Mouse (Mus musculus) left cerebral cortex, adult 2 months (tissue): ENCODE measurements around the gene Ezr. TPM values are rescaled to one million over a fixed set of nuclear protein-coding genes. Genes with fewer than 3 reads are reported as not detected.

ENCODE experiments used
- DNase-seq, 2 experiments: peaks; one replicate each; pipeline ENCODE4 v3.0.0; 2021 to 2022; ENCODE audit warnings: low spot score in 2 of 2, mixed read lengths in 1 of 2; ENCODE audit errors: extremely low spot score in 1 of 2
- H3K27ac ChIP-seq: fragments of 200-600 bp; 2 replicates; pipeline ENCODE4 v1.8.1; 2022
- H3K4me3 ChIP-seq: fragments of 200-600 bp; 2 replicates; pipeline ENCODE4 v1.8.1; 2022
- CTCF ChIP-seq: fragments of 200-600 bp; IDR thresholded peaks from 2 replicates; pipeline ENCODE4 v1.8.1; 2022; ENCODE audit warnings: antibody characterized with exemption, mild to moderate bottlenecking, moderate library complexity
- intact Hi-C: fragments of 180-260 bp; cut with DNase I; formaldehyde crosslinking; loops from one replicate; pipeline ENCODE4 v1.15.1; 2025
- total RNA-seq, 2 experiments: library from RNA; stranded (reverse); gene quantifications; 2 replicates each; pipeline ENCODE4 v1.2.3; 2021

Ezr gene
- total RNA-seq, 2 experiments from 2014 or later = 50.3 to 51.5 TPM

DNA sequence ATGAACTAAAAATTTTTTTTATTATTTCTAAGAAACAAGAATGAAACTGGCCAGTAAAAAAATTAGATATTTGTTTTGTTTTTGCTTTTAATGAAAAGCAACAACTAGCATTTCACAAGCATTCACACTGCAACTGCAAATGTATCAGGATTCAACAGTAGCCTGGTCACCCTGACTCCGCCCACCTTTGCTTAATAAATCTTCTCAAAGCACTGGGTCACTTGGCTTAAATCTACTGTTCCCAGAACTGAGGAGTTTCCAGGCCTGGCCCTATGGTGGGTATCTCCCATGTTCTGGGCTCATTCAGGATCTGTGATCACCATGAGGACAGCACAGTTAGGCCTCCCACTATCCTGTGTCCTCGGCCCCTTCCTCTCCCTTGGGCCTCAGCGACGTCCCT is 17.9 kb downstream of the Ezr start:
- no peak overlapping the region for H3K4me3 ChIP-seq
- H3K27ac ChIP-seq = no peak overlapping the region
- DNase-seq = no peak
- no peak for TF ChIP-seq CTCF
- intact Hi-C loops = no loop called here

DNA sequence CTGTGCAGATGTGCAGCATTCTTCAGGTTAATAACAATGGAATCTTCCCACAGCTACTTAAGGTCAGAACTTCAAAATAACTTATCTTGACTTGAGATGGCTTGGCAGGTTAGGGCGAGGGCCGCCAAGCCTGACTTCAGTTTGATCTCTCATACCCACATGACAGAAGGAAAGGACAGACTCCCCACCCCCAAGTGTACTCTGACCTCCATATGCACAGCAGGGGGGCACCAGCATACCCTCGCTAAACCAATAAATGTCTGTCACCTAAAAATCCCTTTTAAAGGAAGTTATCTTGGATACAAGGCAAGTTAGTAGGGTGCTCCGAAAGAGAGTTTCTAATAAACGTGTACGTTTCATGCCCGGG is 18.4 kb downstream of the Ezr start:
- no peak for DNase-seq
- no peak overlapping the region for H3K4me3 ChIP-seq
- intact Hi-C loops = no loop called here
- TF ChIP-seq CTCF = no peak
- no peak overlapping the region for H3K27ac ChIP-seq

DNA sequence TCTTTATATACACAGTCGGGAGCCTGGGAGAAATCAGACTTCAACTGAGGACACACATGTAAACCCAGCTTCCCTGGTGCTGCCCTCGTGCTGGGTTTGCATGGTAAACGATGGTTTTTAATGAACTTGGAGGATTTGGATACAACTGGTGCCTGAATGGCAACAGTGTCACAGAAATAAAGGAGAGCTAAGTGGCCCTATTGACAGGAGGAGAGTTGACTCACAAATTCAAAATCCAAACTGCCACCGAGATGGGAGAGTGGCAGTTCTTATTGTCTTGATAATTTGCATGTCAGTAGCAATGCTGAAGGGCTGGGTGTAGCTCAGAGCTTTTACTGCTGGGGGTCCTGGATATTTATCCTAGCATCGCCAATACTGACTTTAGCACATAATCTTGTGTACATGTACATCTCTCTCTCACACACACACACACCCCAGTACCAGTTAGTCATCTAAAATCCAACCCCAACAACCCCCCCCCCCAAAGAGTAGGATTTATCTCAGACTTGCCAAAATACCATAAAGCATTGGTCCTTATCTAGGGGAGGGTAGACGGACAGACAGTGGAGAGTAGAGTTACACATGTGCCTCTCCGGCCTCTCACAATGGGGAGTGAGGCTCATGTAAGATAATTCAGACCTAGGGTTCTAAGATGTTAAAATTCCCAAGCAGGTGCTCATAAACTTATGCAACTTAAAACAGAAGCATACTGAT is 18.9 kb downstream of the Ezr start:
- intact Hi-C loops = no loop called here
- Histone ChIP-seq H3K4me3 (no peak overlapping the region), H3K27ac (no peak overlapping the region)
- DNase-seq = no peak
- TF ChIP-seq CTCF = no peak

DNA sequence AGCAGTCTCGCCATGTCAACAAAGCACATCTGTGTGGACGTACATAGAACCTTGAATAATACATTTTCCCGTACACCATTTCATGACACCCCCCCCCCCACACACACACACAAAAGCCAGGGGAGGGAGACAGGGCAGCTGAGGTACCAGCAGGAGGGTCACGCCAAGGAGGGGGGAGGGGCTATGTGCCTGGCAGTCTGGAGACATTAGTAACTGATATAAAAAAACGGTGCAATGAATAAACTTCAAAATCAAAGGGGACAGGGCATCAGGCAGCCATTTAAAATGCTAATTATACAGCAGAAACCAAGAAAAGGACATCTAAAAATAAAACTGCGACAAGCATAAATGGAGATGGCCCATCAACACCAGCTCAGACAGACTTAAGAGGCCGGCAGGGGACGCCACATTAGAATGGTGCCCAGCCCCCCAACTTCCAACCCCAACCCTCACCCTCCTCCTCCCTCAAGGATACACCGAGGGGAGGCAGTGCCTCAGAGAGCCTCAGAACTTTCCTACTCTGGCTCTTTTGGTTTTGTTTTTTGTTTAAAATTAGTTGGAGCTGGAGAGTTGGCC is 22.8 kb downstream of the Ezr start:
- Histone ChIP-seq H3K27ac (no peak overlapping the region), H3K4me3 (no peak overlapping the region)
- no peak for DNase-seq
- intact Hi-C loops = no loop called here
- no peak for TF ChIP-seq CTCF

DNA sequence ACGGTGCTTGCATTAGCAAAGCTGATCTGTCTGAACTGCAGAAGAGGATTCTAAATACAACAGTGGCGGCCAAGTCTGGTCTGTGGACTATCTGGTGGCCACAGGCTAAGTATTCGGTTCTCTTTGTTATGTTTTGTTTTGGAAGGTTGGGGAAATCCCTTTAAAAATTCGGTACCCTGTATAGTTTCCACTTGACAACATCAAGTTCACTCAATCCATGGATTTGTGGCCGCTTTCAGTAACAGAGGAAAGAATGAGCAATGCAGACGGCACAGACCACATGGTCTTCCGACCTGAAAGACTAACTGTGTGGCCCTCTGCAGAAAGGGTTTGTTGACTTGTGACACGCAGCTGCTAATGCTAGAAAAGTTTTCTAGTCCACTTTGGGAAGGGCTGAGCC is 23.7 kb downstream of the Ezr start:
- H3K4me3 ChIP-seq = no peak overlapping the region
- intact Hi-C loops = no loop called here
- no peak for DNase-seq
- H3K27ac ChIP-seq = no peak overlapping the region
- TF ChIP-seq CTCF = no peak

DNA sequence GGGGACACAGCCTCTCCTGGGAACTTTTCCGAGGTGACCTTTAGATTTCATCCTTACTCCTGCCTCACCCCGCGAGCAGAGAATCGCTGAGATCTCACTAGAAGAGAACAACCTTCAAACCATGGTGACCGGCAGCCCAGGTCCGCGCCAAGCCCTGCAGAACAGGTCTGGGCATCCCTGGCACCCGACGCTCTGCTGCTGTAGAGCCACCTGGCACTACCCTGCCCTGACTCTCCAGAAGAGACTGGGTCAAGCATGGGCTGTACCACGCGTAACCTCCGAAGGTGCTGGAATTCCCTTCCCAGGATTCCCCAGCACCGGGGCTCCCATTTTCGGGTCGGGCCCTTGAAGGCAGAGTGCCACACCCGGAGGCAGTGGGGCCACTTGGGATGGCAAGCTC is 24.7 kb downstream of the Ezr start:
- no peak overlapping the region for H3K27ac ChIP-seq
- TF ChIP-seq CTCF = no peak
- DNase-seq = no peak
- no peak overlapping the region for H3K4me3 ChIP-seq
- intact Hi-C loops = no loop called here

DNA sequence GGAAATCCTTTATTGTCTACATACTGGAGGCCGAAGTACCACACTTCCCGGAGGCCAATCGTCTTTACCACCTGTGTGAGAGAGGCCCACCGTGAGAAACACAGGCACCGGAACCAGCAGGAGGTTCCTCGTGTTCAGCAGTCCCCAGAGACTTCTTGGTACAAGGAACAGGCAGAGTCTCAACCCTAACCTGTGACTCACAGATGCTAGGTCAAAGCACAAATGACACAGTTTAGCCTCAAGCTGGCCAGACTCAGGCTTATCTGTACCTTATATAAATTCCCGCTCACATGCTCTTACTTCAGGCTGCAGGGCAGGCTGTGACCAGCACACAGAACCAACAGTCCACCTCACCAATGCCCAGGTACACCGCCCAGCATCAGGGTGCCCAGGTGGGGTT is 26.7 kb downstream of the Ezr start:
- H3K4me3 ChIP-seq = no peak overlapping the region
- H3K27ac ChIP-seq = no peak overlapping the region
- intact Hi-C loops = no loop called here
- TF ChIP-seq CTCF = no peak
- DNase-seq = no peak

DNA sequence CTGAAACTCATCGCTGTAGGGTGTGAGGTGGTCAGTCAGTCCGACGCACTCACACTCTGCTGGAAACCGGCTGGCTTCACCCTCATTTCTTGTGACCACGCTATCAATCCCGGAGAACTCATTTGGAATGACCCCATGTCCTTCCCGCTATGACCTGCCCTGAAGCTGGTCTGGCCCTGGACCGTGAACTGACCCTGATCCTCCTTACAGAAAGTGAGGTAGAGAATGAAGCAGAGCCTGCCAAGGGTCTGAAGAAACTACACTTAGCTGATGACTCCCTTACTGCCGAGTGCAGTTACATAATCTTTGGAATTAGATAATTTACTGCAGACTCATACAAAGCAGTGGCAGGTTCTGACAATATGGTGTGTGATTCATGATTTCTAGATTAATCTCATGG is 27.4 kb downstream of the Ezr start:
- intact Hi-C loops = no loop called here

DNA sequence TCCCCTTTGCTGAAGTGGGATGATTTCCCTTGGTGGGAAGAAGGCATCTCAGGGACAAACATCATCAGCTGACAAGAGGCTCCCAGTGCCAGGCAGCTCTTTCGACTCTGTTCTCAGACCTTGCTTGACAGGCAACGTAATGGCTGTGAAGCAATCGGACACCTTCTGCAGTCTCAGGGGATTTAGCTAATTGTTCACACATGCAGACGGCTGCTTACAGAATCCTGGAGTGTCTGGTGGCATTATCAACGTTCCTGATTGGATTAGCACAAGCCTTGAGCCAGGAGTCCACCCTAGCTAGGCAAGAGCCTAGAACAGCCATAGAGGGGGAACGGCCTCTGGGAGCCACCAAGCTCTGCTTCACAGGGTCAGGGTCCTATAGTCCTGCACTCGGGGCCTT is 30.2 kb downstream of the Ezr start:
- intact Hi-C loops = no loop called here
- no peak overlapping the region for H3K4me3 ChIP-seq
- DNase-seq = no peak
- TF ChIP-seq CTCF = no peak
- no peak overlapping the region for H3K27ac ChIP-seq

More for the DNA sequence above, 27.4 kb downstream of the Ezr start:
- DNase-seq = no peak
- H3K4me3 ChIP-seq = no peak overlapping the region
- no peak for TF ChIP-seq CTCF
- no peak overlapping the region for H3K27ac ChIP-seq

DNA sequence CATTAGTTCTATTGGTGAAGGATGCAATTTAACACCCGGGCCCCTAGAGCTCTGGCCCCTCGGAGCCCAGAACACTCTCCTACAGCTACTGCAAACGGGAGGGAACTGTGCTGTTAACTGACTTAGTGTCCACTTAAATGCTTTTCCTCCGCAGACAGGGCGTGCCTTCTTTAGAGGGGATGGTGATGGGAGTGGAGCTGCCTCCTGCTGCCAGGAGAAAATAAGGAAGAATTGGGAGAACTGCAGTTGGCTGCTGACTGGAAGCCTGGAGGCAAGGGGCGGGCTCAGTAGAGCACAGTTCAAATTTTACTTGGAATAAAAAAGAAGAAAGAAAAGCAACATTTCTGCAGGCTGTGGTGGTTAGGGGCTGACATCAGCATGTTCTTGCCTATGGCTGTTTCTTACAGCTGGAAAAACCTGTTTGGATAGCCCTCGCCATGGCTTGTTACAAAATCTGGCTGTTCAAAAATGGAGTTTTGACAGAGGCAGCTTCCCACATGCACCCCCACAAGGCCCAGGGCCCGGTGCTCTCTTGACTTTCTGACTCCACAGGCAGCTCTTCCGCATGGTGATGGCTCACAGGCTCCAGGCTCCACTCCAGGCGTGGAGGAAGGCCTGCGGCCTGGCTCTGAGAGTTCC is 31.2 kb downstream of the Ezr start:
- no peak for TF ChIP-seq CTCF
- no peak for DNase-seq
- intact Hi-C loops = no loop called here

DNA sequence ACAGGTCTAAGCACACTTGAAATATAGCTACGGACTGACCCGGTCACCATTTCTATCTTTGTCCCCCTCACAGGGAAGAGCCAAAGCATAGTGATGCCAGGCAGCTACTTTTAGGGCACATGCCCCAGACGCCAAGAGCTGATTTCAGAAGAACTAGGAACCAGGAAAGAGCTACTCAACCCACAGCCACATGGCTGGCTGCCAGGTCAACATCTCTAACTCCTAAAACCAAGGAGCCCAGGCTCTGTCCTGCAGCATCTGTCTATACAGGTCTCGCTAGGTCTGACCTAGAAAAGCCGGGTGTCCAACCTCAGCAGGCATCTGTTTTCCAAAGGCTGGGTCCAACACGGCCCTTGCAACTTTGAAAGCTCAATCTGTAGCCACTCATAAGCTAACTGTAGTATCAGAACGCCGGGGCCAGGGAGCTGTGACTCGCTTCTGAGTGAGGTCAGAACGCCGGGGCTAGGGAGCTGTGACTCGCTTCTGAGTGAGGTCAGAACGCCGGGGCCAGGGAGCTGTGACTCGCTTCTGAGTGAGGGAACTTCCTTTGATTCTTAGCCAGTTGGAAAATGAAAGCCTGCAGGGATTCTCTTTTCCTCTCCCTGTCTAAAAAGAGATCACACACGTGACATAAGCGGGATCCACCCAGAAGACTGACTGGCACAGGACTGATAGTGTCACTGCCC is 33.7 kb downstream of the Ezr start:
- DNase-seq = no peak
- no peak overlapping the region for H3K27ac ChIP-seq
- H3K4me3 ChIP-seq = no peak overlapping the region
- no peak for TF ChIP-seq CTCF
- intact Hi-C loops = loop anchor here (1.0 kb wide), 1 partner anchor 18 kb away; no protein-coding TSS in a partner anchor

More for the DNA sequence above, 31.2 kb downstream of the Ezr start:
- Histone ChIP-seq H3K27ac (no peak overlapping the region), H3K4me3 (no peak overlapping the region)

DNA sequence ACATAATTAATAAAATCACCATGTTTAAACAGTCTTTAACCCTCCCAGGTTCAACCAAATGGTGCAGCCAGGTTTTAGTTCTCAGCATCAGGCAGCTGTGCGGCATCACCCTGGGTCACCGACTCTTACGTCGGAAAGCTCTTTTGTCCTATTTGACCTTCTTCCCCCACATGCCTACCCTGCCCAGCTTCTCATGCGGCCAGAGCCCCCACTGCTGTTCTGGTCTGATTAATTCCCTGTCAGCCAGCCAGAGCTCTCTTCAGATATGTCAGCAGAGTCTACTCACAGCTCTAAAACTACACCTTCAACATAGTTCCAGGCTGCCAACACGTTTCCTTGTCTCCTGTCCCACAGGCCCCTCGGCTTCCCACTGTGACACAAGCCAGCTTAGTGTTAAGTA is 35.1 kb downstream of the Ezr start:
- no peak for TF ChIP-seq CTCF
- intact Hi-C loops = no loop called here
- Histone ChIP-seq H3K27ac (no peak overlapping the region), H3K4me3 (no peak overlapping the region)
- DNase-seq = no peak
